Mouse (Mus musculus) liver, postnatal 0 days (tissue): ENCODE data around the gene Ephb1. TPM values are rescaled to one million over a fixed set of nuclear protein-coding genes. Genes with fewer than 3 reads are reported as not detected.

Experiments used
- ATAC-seq: fragments of 200-750 bp; cut with Nextera tagmentation; 2 replicates; pipeline ENCODE4 v1.8.0; 2017; ENCODE audit warnings: mild to moderate bottlenecking, moderate library complexity
- DNase-seq: peaks from one replicate; pipeline ENCODE4 v3.0.0-alpha.2; 2016
- H3K27ac ChIP-seq: fragments of 300-500 bp; sonication (generic); 2 replicates; pipeline ENCODE4 v1.5.1; 2014; ENCODE audit warnings: antibody characterized with exemption, moderate library complexity, mild to moderate bottlenecking, low read depth
- H3K27me3 ChIP-seq: fragments of 300-500 bp; sonication (generic); 2 replicates; pipeline ENCODE4 v1.6.1; 2014; ENCODE audit warnings: low read length, control low read depth, mixed read lengths; ENCODE audit not compliant: insufficient read depth
- H3K36me3 ChIP-seq: fragments of 300-500 bp; sonication (generic); replicated peaks from 2 replicates; pipeline ENCODE4 v1.6.1; 2014; ENCODE audit warnings: mild to moderate bottlenecking, control low read depth, low read length, moderate library complexity, mixed read lengths; ENCODE audit not compliant: insufficient read depth
- H3K4me1 ChIP-seq: fragments of 300-500 bp; sonication (generic); 2 replicates; pipeline ENCODE4 v1.6.1; 2014; ENCODE audit warnings: antibody characterized with exemption, mild to moderate bottlenecking, control low read depth; ENCODE audit not compliant: insufficient read depth
- H3K4me2 ChIP-seq: fragments of 300-500 bp; sonication (generic); 2 replicates; pipeline ENCODE4 v1.6.1; 2014; ENCODE audit warnings: low read depth, mild to moderate bottlenecking, low read length, moderate library complexity, mixed read lengths
- H3K4me3 ChIP-seq: fragments of 300-500 bp; sonication (generic); 2 replicates; pipeline ENCODE4 v1.5.1; 2014; ENCODE audit warnings: low read depth, low read length
- H3K9ac ChIP-seq: fragments of 300-500 bp; sonication (generic); replicated peaks from 2 replicates; pipeline ENCODE4 v1.6.1; 2014; ENCODE audit warnings: mild to moderate bottlenecking, moderate library complexity
- H3K9me3 ChIP-seq: fragments of 300-500 bp; sonication (generic); 2 replicates; pipeline ENCODE4 v1.6.1; 2016; ENCODE audit warnings: mild to moderate bottlenecking, control low read depth, low read length, mixed read lengths
- CTCF ChIP-seq: sonication (generic); IDR thresholded peaks from 2 replicates; pipeline ENCODE4 v1.5.1; 2016; ENCODE audit warnings: antibody characterized with exemption, low read depth
- EP300 ChIP-seq: IDR thresholded peaks from 2 replicates; pipeline ENCODE4 v1.6.1; 2016; ENCODE audit warnings: antibody characterized with exemption, low read depth, mild to moderate bottlenecking
- WGBS: fragments of 180-500 bp; shearing (Covaris S2); extraction: QIAGEN DNeasy Blood & Tissue Kit; methylation state at CpG from one replicate; pipeline ENCODE4 v1.1.7; 2014; ENCODE audit not compliant: insufficient replicate concordance; 5-methylcytosine and 5-hydroxymethylcytosine counted together
- polyA plus RNA-seq: library from polyadenylated mRNA; unstranded; fragments of >200 nt; fragmentation: Nextera tagmentation; extraction: Ambion mirVana; gene quantifications from 2 replicates; pipeline ENCODE4 v1.2.1, GENCODE M21; 2015

Ephb1 gene
- polyA plus RNA-seq, 1 experiment from 2014 or later, result 0.28 TPM

GRCm38 (mm10) chr9:102374661-102375060, 20.2 kb upstream of the Ephb1 start:
- H3K4me2 ChIP-seq, result no peak overlapping the region
- H3K9me3 ChIP-seq, result no peaks in the 10 kb centered on the region
- TF ChIP-seq EP300 (no peak), CTCF (no peak)
- no peaks in the 10 kb centered on the region for H3K27me3 ChIP-seq
- no peaks in the 10 kb centered on the region for H3K36me3 ChIP-seq
- ATAC-seq, result no peak
- no peak overlapping the region for H3K9ac ChIP-seq
- no peak for DNase-seq
- no peaks in the 10 kb centered on the region for H3K4me1 ChIP-seq
- no peak overlapping the region for H3K4me3 ChIP-seq
- 82% methylated on average over 5 of the region's 5 CpGs for WGBS
- H3K27ac ChIP-seq, result no peak overlapping the region

GRCm38 (mm10) chr9:102373886-102374285, 19.4 kb upstream of the Ephb1 start:
- no peak for TF ChIP-seq EP300
- TF ChIP-seq CTCF, result no peak
- H3K4me2 ChIP-seq, result no peak overlapping the region
- H3K36me3 ChIP-seq, result no peaks in the 10 kb centered on the region
- no peak overlapping the region for H3K4me3 ChIP-seq
- 79% methylated on average over 5 of the region's 5 CpGs for WGBS
- no peaks in the 10 kb centered on the region for H3K4me1 ChIP-seq
- H3K27ac ChIP-seq, result no peak overlapping the region
- no peaks in the 10 kb centered on the region for H3K27me3 ChIP-seq
- no peaks in the 10 kb centered on the region for H3K9me3 ChIP-seq
- no peak for DNase-seq
- no peak for ATAC-seq
- no peak overlapping the region for H3K9ac ChIP-seq

GRCm38 (mm10) chr9:102371936-102372335, 17.4 kb upstream of the Ephb1 start:
- TF ChIP-seq CTCF, result no peak
- TF ChIP-seq EP300, result no peak
- DNase-seq (no peak), ATAC-seq (no peak)
- H3K36me3 ChIP-seq, result no peaks in the 10 kb centered on the region
- no peaks in the 10 kb centered on the region for H3K4me1 ChIP-seq
- no peaks in the 10 kb centered on the region for H3K9me3 ChIP-seq
- no peak overlapping the region for H3K27ac ChIP-seq
- no peak overlapping the region for H3K4me3 ChIP-seq
- no peak overlapping the region for H3K4me2 ChIP-seq
- 66% methylated on average over 3 of the region's 3 CpGs for WGBS
- no peaks in the 10 kb centered on the region for H3K27me3 ChIP-seq
- H3K9ac ChIP-seq, result no peak overlapping the region

GRCm38 (mm10) chr9:102371036-102371770, 16.7 kb upstream of the Ephb1 start:
- 52% methylated on average over 14 of the region's 14 CpGs for WGBS
- no peaks in the 10 kb centered on the region for H3K9me3 ChIP-seq
- no peaks in the 10 kb centered on the region for H3K4me1 ChIP-seq
- no peaks in the 10 kb centered on the region for H3K27me3 ChIP-seq
- TF ChIP-seq CTCF (no peak), EP300 (no peak)
- no peaks in the 10 kb centered on the region for H3K36me3 ChIP-seq
- H3K27ac ChIP-seq, result no peak overlapping the region
- no peak overlapping the region for H3K4me3 ChIP-seq
- no peak overlapping the region for H3K4me2 ChIP-seq
- ATAC-seq, result no peak
- DNase-seq, result no peak
- H3K9ac ChIP-seq, result no peak overlapping the region

GRCm38 (mm10) chr9:102370141-102370540, 15.6 kb upstream of the Ephb1 start:
- Histone ChIP-seq H3K4me3 (no peak overlapping the region), H3K36me3 (no peaks in the 10 kb centered on the region), H3K4me2 (no peak overlapping the region), H3K4me1 (no peaks in the 10 kb centered on the region), H3K9ac (no peak overlapping the region), H3K9me3 (no peaks in the 10 kb centered on the region), H3K27me3 (no peaks in the 10 kb centered on the region), H3K27ac (no peak overlapping the region)
- no peak for ATAC-seq
- WGBS, result 57% methylated on average over 8 of the region's 8 CpGs
- DNase-seq, result no peak
- no peak for TF ChIP-seq EP300
- no peak for TF ChIP-seq CTCF

GRCm38 (mm10) chr9:102369141-102369540, 14.6 kb upstream of the Ephb1 start:
- WGBS, result 77% methylated on average over 3 of the region's 3 CpGs
- H3K27ac ChIP-seq, result no peak overlapping the region
- DNase-seq, result no peak
- H3K4me3 ChIP-seq, result no peak overlapping the region
- no peaks in the 10 kb centered on the region for H3K9me3 ChIP-seq
- no peak overlapping the region for H3K4me2 ChIP-seq
- no peaks in the 10 kb centered on the region for H3K36me3 ChIP-seq
- no peaks in the 10 kb centered on the region for H3K27me3 ChIP-seq
- no peak for ATAC-seq
- no peak overlapping the region for H3K9ac ChIP-seq
- TF ChIP-seq EP300 (no peak), CTCF (peak; percentile 18; the same call in 1 of the 2 replicates)
- no peaks in the 10 kb centered on the region for H3K4me1 ChIP-seq
